Mouse (Mus musculus) frontal cortex, postnatal 10 days (tissue): ENCODE measurements at regions not wholly inside any gene's neighbourhood (a gene's known extent, or its start where the extent isn't known, plus 50 kb on each side); places are given as distances from the start of the nearest gene placed in this dataset.

Source experiments
- DNase-seq, 2 experiments: peaks; one replicate each; pipeline ENCODE4 v3.0.0; 2022; ENCODE audit warnings: low spot score in 2 of 2, mixed read lengths in 1 of 2

DNA sequence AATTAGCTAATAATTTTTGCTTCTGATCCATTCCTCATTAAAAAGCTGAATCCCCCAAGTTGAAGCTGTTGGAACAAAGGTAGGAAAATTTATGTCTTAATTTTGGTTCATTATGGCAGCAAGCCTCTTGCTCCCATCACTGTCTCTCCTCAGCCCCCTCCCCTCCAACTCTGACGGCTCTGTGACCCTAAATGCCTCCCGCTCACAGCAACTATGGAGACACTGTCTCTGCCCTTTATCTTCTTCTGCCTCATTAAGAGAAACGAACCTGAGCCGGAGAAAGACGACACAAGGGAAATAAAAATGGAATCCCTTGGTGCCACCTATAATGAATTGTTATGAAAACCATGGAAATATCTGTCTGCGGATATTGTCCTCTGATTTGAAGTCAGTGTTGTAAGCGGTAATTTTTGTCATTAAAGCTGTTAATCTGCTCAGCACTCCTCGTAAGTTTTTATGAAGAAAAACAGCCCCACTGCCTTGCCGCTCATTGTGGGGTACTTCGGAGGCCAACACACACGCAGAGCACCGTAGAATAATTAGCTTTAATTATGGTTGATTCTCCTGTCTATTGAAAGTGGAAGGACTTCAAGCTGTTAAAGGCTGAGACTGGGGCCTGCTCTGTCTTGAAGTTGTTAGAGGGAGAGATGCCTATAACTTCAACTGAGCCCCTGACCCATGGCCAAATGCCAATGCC, 208.1 kb upstream of the Clint1 start:
- no peak for DNase-seq

DNA sequence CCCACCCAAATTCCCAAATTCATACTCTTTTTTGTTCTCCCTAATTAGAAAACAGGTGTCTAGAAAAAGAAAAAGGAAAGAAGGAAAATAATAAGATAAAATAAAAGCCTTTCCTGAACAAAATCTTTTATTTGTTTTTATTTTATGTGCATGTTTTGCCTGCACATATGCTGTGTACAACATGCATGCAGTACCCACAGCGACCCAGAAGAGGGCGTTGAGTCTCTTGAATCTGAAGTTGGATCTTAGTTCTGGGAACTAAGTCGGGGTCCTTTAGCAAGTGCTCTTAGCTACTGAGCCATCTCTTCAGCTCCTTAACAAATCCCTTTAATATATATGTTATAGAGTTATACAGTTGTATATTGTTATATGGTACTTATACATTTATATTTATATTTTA, 206.0 kb upstream of the Clint1 start:
- DNase-seq, result no peak

DNA sequence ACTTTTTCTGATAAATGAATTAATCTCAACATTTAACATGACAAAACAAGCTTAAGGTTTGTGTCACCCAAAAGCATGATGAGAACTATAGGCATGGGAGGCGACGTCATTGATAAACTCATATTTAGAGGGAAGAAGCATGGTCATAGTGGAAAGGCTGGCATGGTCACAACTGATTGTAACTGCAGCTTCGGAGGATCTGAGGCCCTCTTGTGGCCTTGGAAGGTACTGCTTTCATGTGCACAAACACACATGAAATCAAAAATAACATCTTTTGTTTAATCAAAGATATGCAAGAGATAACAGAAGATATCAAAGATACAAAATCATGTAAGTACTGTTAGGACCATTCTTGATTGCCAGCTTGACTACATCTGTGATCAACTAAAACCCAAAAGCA, 204.0 kb upstream of the Clint1 start:
- DNase-seq, result no peak

DNA sequence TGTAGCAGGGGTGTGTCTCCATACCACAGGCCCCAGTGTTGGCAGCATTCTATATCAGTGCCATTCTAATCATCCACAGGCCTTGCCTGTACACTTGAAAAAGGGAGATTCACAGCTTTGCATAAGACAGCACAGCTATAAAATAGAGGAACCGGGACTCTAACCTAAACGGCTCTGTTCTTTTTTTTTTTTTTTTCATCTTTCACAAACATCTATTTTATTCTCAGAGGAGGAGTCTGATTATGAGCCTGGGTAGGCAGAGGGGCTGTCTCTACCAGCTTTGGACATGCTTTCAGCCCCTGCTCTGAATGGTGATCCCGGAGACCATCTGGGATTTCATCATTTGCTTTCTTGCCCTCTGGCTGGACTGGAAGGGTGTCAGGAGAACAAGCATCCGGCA, 195.6 kb upstream of the Clint1 start:
- DNase-seq, result no peak

DNA sequence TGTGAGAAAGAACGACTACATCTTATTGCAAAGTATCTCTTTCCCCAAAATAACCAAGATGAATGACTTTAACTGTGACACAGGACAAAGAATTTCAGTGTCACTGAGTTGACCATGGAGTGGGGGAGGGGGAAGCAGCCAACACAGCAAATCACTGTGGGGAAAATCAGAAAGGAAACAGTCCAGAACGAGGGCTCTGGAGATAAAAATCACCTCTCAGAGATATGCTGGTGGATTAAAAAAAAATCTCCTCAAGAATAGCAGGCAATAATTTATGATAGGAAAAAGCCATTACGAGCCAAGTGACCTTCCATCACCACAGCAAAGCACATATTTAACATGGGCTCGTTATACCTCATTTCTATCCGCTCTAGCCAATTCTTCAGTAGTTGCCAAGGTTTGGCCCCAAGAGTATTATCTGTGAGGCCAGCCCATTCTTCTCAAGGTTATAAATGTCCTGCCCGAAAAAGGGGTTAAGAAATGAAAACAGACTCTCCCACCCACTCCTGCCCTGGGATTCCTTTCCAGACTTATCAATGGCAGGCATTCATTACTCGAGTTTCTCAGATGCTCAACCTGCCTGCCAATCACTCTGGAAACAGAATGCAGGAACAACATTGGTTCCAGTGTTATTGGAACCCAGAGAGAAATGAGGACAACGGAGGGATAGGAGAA, 181.6 kb upstream of the Clint1 start:
- DNase-seq, result no peak

DNA sequence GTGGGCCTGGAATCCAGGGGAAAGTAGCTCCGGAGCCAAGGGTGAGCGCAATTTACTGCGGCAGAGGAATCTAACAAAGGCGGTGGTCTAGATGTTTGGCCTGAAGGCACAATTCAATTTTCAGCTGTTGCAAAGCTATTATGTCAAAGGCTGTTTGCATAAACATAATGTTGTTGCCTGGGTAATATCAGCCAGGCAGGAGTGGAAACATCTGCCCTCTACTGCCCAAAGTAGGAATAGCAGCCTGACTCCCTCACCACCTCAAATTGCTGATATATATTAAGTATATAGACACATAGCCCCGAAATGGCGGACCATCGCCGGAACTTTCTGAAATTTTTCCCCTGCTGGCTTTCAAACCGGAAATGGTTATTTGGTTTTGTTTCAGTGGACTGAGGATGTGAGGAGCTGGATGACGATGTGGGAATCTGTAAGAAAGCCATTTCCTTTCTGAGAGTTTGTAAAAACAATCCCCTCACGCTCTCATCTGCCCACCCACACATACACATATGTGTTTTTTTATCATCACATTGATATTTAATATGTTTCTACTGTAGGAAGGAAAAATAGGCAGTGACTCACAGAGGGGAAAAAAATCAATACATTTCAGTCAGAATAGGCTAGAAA, 173.1 kb upstream of the Clint1 start:
- DNase-seq, result peak; percentile 18 to 57

DNA sequence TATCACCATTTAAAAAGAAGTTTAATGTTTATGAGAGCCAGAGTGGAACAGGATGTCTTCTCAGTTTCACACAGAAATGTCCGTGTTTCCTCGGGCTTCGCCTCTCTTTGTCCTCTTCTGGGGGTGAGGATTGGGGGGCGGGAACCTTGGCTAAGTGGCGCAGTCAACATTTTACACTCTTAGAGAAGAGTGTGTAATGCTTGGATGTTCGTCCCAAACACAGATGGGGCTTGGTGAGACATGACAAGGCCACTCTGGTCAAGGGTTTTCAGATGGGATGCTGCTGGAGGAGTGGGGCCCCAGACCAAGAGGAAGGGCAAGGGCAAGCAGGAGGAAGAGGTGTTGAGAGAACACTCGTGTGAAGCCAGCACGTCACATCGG, 172.6 kb upstream of the Clint1 start:
- no peak for DNase-seq

DNA sequence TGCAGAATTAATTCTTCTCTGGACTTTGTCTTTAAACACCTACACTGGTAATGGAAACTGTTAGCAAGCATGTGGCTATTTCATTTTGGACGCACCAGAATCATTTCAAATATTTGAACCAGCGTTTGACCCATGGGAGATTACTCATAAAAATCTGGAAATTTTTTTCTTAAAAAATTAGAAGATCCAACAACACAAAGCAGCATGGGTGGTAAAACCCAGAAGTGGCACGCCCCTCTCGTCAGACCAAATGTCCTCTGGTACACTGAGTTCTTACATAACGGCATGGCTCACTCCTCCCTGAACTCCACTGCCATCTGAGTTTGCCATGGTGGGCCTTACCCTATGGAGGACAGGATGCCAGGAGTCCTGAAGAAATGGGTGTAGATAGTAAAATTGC, 166.3 kb upstream of the Clint1 start:
- DNase-seq, result no peak

DNA sequence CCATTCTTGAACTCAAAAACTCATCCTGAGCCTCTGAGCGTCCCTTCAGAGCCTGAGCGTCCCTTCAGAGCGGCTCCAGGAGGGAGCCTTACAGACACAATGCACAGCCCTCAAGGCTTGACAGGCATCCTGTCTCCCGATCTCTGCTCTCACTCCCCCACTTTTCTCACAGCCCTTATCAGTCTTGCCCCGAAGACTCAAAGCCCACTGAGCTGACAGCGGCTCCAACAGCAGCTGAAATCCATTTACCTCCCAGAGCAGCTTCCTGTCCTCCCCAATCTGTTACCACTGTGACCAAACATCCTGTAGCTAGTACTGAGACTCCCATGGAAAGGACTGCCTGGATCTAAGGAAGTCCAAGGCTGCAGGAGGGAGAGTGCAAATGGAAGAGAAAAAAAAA, 158.6 kb upstream of the Clint1 start:
- DNase-seq, result no peak

DNA sequence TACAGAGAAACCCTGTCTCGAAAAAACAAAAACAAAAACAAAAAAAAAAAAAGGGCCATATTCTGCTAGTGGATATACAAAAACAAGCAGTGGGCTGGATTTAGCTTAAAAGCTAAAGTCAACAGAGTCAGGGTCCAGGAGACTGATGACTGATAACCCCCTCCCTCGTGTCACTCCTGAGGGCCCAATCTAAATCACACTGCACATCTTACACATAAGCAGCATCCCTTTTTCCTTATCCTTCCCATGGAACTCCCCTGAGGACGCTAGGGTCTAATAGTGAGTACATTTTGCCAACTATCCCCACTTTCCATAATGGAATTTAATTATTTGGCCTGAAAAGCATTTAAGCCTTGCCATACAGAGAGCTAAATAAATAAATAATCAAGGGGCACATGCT, 150.3 kb upstream of the Clint1 start:
- no peak for DNase-seq

DNA sequence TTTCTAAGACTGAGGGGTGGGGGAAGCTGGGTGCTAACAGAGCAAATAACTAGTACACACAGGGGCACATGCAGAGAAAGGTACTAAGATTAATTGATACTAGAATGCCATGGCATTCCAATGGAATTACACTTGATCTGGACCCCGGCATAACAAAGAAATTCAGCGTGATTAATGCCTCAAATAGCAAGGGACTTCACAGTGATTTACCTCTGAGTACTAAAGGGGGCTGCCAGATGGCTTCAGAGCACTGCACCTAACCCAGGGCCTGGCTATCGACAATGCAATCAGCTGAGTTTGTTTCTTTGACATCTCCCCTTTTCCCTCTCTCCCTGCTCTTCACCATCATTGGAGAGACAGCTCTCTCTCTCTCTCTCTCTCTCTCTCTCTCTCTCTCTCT, 148.9 kb upstream of the Clint1 start:
- DNase-seq, result no peak

DNA sequence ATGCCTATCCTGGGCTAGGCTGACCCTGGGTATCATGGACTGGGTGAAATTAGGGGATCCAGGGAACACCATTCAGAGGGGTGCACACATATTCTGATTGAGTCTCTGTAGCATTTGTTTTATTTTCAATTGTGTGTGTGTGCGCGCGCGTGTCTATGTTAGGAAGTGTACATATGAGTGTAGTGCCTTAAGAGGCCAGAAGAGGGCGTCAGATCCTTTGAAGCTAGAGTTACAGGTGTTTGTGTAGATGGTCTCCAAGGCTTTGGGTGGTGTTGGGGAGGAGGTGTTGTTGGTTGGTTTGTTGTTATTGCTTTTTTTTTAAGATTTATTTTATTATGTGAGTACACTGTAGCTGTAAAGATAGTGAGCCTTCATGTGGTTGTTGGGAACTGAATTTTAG, 147.4 kb upstream of the Clint1 start:
- DNase-seq, result no peak

DNA sequence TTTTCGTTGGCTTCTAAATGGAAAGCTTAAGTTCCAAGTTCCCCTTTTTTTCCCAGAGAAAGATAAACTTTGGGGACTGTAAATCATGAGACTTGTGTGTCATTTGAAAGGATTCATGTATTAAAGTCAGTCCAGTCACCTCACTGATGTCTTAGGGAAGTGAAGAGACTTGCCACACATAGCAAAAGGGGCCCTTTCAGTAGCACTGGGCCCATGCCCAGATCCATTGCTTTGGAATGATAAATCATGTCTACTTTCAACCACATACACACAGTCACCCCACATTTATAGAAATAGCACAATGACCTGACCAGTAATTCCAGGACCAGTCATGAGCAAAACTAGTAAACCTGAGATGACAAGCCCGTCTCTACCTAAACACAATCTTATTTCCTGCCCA, 133.2 kb upstream of the Clint1 start:
- DNase-seq, result no peak

DNA sequence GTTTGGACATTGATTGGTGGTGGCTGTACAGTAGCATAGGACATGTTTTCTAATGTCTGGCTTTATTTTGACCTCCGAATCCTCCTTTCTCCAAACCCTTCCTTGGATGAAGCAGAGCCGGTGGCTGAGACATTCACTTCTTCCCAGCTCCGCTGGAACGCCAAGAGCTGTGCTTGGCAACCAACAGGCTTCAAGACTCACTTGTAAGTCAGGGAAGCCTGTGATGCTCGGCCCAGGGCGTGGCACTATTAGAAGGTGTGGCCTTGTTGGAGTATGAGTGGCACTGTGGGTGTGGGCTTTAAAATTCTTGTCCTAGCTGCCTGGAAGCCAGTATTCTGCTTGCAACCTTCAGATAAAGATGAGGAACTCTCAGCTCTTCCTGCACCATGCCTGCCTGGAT, 132.0 kb upstream of the Clint1 start:
- no peak for DNase-seq

DNA sequence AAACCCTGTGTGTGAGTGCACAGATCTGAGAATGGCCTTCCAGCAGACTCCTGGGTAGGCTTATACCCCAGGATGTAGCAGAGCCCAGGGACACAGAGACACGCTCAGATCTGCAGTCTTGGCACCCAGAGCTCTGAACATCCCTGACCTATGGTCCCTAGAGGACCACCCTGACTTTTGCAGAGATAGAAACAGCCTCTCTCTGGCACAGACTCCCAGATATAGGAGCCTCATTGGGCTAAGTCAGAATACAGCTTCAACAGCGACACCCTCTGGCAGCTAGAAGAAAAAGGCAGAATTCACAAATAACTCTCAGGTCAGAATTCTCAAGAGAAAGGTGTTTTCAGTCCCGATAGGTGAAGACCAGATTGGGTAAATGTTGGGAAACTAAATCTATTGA, 115.3 kb upstream of the Clint1 start:
- no peak for DNase-seq

DNA sequence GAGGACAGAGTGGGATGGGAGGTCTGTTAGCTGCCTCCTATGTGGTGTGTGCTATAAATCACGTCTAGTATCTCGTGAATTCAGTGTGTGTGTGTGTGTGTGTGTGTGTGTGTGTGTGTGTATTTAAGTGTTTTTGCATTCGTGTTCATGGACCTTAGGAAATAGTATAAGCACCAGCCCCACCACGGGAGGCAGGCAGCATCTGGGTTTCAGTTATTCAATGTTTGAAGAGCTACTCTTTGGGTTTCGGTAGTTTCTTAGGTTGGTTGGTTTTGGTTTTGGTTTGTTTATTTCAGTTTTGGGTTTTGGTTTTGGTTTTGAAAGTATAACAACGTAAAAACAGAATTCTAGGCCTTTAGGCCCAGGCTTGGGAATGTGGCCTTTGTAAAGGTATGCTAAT, 113.5 kb upstream of the Clint1 start:
- no peak for DNase-seq

DNA sequence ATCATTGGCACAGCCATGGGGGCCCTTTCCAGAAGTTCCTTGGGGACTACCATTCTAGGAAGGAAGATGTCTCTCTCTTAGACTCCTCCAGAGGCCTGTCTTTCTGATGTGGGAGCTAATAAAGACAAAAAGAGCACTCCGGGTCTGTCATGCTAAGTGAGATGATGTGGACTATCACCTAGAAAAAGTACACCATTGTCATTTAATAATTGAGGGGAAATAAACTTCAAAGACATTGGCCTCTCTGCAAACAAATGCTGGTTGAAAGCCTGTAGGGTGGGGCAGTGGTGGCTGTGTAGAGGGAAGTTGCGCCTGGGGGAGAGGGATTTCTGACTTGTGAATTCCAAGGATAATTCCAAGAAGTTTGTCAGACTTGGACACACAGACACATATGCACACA, 105.9 kb upstream of the Clint1 start:
- no peak for DNase-seq

DNA sequence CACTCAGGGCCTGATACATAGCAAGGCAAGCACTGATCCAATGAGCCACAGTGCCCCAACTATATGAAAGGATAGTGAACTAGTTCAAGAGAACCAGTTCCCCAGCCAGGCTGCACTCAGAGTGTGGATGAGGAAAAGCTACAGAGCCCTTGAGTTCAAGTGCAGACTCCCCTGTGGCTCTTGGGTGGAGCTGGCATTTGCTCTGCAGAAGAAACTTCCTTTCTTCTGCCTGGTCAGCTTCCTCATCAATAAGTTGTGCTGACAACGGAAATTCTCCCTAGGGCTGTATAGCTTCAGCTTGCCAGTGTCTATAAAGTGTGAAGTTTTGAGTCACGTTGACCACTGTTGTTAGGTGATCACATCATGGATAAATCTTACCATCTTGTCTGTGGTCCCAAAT, 101.6 kb upstream of the Clint1 start:
- DNase-seq, result no peak

DNA sequence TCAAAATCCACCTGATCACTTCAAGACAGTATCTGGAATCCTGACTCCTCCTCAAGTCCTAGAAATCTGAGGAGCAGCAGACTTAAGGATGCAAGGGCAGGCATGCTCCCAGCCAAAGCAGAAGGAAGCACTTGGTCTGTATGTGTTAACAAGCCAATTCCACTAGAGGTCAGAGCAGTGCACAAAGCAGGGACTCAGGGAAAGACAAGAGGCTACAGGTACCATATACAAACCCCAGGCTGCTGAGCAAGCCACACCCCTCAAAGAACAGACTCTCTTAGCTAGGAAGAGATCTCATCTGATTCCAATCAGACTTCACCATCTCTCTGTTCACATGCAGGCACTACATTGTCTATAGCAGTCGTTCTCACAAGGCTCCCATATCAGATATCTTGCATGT, 99.6 kb upstream of the Clint1 start:
- peak in 1 of 2 experiments; percentile 15 for DNase-seq

DNA sequence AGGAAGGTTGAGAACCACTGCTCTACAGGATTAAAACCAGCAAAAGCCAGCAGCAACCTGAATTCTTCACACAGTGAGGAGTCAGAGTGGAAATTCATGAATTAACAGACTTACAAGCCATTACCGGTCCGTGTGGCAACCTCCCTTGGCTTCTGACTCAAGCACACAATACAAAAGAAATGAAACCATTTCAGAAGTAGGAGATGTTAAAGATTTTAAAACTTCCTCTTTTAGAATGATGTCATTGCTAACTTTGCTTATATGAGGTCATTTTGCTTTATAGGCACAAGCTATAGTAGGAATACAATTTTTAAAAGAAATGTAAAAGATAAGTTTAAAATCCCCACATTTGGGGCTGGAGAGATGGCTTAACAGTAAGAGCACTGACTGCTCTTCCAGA, 99.1 kb upstream of the Clint1 start:
- no peak for DNase-seq

DNA sequence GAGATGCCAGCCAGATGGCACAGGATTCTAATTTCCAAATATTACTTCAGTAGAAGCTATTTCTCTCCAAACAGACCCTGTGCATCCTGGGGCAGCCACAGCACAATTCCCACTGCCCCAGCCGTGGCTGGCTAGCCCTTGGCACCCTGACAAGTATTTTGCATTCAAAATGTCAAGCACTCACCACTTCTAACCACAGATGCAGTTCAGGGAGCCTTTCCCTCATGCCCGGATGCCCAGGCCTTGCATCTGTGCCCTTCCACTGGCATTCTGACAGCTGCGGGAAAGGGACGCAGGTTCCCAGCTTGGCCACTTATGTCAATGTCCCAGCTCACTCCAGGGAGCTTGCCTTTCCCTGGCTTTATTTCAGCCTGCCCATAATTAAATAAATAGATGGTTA, 84.8 kb upstream of the Clint1 start:
- peak; percentile 6 to 11 for DNase-seq

DNA sequence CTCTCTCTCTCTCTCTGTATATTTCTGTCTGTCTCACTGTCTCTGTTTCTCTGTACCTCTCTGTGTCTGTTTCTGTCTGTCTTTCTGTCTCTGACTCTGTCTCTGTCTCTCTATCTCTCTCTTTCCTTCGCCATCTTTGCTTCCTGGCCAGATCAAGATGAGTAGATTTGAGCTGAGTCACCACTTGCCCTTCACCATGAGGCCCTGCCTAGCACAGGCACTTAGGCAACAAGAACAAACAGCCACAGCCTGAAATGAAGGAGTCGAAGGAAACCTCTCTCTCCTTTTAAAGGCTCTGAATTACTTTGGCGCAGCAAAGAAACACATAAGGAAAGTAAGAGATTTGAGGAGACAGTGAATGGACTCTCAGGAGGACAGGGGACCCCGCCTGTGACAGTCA, 69.4 kb upstream of the Clint1 start:
- no peak for DNase-seq

DNA sequence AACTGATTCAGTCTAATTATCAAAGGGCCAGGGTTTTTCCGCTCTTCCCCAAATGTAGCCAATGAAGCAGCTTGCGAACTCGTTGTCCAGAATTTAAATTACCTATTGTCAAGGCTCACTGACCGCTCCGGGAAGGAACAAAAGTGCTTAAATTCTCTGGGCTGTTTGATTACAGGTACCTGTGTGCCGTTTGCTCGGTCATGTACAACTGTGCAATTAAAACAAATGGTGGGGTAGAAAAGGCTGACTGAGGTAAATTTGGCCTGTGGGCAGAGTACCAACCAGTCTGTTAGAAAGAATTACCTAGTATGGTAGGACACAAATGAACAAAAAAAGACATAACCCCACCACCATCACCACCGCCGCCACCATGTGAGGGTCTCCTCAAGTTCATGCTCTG, 66.0 kb upstream of the Clint1 start:
- no peak for DNase-seq

DNA sequence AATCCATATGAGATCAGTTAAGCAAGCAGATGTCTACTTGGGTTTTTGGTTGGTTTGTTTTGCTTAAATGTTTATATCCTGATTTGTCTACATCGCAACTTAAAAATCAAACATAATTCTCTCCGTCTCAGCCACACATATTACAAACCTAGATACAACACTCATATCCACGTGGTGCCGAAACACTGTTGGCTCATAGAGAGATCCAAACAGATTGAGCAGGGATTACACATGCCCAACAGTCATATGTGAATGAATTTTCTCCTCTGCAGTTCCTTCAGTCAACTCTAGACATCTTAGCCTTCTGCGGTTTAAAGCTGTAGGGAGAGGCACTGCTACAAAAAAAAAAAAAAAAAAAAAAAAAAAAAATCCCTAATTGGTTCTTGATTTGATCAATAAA, 64.4 kb upstream of the Clint1 start:
- DNase-seq, result no peak
